Mouse (Mus musculus) lung, postnatal 36 days (tissue): Measurements from ENCODE around the gene Kctd6.
"Not testable (repeated sequence)": the region's sequence is repeated elsewhere in the genome, so short reads cannot be mapped to it uniquely, and the experiment has no call there.

Experiments used
- DNase-seq: peaks from one replicate; pipeline ENCODE4 v3.0.0; 2022; ENCODE audit warnings: mixed read lengths

Kctd6 gene

GRCm38 (mm10) chr14:8250141-8250871 lies 36.4 kb downstream of the Kctd6 start:
- no peak for DNase-seq

- no peak for DNase-seq
Observed at GRCm38 (mm10) chr14:8251330-8251885, 37.5 kb downstream of the Kctd6 start.

GRCm38 (mm10) chr14:8255076-8255729 lies 41.3 kb downstream of the Kctd6 start:
- peak; percentile 83 for DNase-seq

GRCm38 (mm10) chr14:8256072-8256471 lies 42.1 kb downstream of the Kctd6 start:
- no peak for DNase-seq

- no peak for DNase-seq
Observed at GRCm38 (mm10) chr14:8256881-8257280, 42.9 kb downstream of the Kctd6 start.

GRCm38 (mm10) chr14:8257521-8258334 lies 43.8 kb downstream of the Kctd6 start:
- no peak for DNase-seq

- no peak for DNase-seq
Observed at GRCm38 (mm10) chr14:8258335-8258627, 44.3 kb downstream of the Kctd6 start.

- DNase-seq = peak; percentile 69
Observed at GRCm38 (mm10) chr14:8258752-8259151, 44.8 kb downstream of the Kctd6 start.

- DNase-seq = no peak
Observed at GRCm38 (mm10) chr14:8259166-8259565, 45.2 kb downstream of the Kctd6 start, which contains the start of gene Acox2. Acox2 (minus strand) TSS chr14:8259353.

GRCm38 (mm10) chr14:8260214-8260613 lies 46.3 kb downstream of the Kctd6 start:
- DNase-seq = no peak

- no peak for DNase-seq
Observed at GRCm38 (mm10) chr14:8262242-8262641, 48.3 kb downstream of the Kctd6 start.

GRCm38 (mm10) chr14:8264378-8264777 lies 50.4 kb downstream of the Kctd6 start:
- DNase-seq = no peak

GRCm38 (mm10) chr14:8271281-8271680 lies 57.3 kb downstream of the Kctd6 start:
- not testable (repeated sequence) for DNase-seq
